Mouse (Mus musculus) heart, postnatal 14 days (tissue): ENCODE measurements around the gene Tmem101. TPM values are rescaled to one million over a fixed set of nuclear protein-coding genes. Genes with fewer than 3 reads are reported as not detected.
A peak's percentile ranks its signal among the peaks of the same experiment; 100 is the strongest.

Source experiments
- DNase-seq, 2 experiments: peaks; one replicate each; pipeline ENCODE4 v3.0.0; 2021 to 2022
- intact Hi-C: fragments of 180-260 bp; cut with DNase I; formaldehyde crosslinking; loops from one replicate; pipeline ENCODE4 v1.15.1; 2025
- long read RNA-seq, 2 experiments: library from polyadenylated mRNA; stranded (forward); transcript quantifications; one replicate each; pipeline ENCODE4 v2.0.0; 2021
- total RNA-seq, 2 experiments: library from RNA; stranded (reverse); gene quantifications; 2 replicates each; pipeline ENCODE4 v1.2.3; 2021

Gene Tmem101
- total RNA-seq = 10 to 100 TPM; 14.5 TPM
- long read RNA-seq, experiment 1, transcript Tmem101-201 (4 exons, 1,574 nt) = major isoform, 38 of 39 reads
- long read RNA-seq, experiment 1, partial matches to known transcripts = 0 of 39 reads
- long read RNA-seq, experiment 1, other reads (novel, unspliced or antisense) = 1 of 39 reads
- long read RNA-seq, experiment 2, transcript Tmem101-201 (4 exons, 1,574 nt) = major isoform, 32 of 34 reads
- long read RNA-seq, experiment 2, partial matches to known transcripts = 0 of 34 reads
- long read RNA-seq, experiment 2, other reads (novel, unspliced or antisense) = 2 of 34 reads

DNA sequence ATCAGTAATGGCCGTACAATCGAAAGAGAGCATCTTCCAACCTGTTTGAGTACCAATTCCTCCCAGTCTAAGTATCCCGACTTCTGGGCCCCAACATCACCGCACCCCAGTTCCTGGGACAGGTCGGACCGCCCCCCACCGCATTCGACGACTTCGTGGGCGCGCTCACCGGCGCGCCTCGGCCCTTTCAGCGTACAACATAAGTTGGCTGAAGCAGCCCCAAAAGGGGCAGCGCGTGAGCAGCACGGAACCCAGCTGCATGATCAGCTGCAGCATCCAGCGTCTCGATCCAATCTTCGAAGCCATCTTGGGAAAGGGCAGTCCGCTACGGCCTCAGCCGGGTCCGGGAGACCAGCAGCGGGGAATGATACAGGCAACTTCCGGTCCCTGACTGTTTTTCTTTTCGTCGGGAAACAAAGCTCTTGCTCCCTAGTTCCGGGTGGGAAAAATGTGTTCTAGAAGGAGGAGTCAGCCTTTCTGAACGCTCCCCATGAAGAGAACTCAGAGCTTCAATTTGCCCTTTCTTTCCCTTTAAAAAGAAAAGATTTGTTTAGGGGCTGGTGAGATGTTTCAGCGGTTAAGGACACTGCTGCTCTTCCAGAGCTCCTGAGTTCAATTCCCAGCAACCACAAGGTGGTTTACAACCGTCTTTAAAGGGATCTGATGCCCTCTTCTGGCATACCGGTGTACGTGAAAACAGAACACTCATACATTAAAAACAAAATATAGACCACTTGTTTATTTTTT lies at the start of gene Tmem101:
TSS of gene Tmem101 (minus strand) at position 366 of the 747 bp plus-strand sequence.
- intact Hi-C loops = loop anchor here (2.0 to 5.0 kb wide), 2 partner anchors 66 to 111 kb away; no protein-coding TSS in a partner anchor
- DNase-seq = peak; percentile 89 to 94

- peak in 1 of 2 experiments; percentile 1 for DNase-seq
- intact Hi-C loops = no loop called here
Measured at GRCm38 (mm10) chr11:102201408-102201821, 45.2 kb upstream of the Tmem101 start.

- no peak for DNase-seq
- intact Hi-C loops = no loop called here
Measured at GRCm38 (mm10) chr11:102199856-102200255, 43.7 kb upstream of the Tmem101 start.

DNA sequence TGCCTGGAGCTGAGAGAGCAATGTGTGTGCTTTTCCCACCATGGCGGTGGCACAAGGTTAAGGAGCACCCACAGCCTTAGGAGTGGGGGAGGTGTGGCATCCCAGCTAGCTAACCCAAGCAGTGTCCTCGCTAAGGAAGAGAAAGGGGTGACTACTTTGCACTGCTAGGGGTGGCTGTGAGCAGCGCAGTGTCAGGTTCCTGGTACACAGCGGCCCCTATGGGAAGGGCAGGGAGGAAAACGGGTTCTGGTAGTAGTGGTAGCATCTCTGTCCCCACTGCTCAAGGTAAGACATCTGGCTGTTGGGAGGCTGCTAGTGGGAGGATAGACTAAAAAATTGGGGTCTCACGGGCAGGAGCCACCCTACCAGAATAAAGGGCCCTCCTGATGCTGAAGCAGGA lies 42.0 kb upstream of the Tmem101 start:
- DNase-seq = no peak
- intact Hi-C loops = no loop called here

GRCm38 (mm10) chr11:102196018-102196797 lies 40.0 kb upstream of the Tmem101 start:
- intact Hi-C loops = no loop called here
- no peak for DNase-seq

- intact Hi-C loops = no loop called here
Measured at GRCm38 (mm10) chr11:102193657-102194440, 37.6 kb upstream of the Tmem101 start.

DNA sequence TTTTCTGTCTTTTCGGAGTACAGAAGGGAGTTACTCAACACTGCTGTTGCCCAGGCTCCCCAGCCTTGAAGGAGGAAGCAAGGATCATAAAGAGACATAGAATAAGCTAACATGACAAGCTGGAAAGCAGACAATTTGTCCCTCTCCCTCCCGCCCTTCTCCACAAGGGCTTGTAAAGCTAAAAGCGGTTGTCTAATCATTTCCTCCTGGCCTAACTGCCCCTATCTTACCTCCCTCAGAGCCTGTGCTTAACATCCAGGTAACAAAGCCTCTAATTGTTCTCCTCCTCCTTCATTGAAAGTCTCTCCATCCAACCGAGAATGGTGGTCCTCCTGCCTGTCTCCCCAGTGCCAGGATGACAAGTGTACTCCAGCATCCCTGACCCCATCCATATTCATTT lies 34.6 kb upstream of the Tmem101 start:
- intact Hi-C loops = no loop called here
- DNase-seq = no peak

More at GRCm38 (mm10) chr11:102193657-102194440, 37.6 kb upstream of the Tmem101 start:
- no peak for DNase-seq

DNA sequence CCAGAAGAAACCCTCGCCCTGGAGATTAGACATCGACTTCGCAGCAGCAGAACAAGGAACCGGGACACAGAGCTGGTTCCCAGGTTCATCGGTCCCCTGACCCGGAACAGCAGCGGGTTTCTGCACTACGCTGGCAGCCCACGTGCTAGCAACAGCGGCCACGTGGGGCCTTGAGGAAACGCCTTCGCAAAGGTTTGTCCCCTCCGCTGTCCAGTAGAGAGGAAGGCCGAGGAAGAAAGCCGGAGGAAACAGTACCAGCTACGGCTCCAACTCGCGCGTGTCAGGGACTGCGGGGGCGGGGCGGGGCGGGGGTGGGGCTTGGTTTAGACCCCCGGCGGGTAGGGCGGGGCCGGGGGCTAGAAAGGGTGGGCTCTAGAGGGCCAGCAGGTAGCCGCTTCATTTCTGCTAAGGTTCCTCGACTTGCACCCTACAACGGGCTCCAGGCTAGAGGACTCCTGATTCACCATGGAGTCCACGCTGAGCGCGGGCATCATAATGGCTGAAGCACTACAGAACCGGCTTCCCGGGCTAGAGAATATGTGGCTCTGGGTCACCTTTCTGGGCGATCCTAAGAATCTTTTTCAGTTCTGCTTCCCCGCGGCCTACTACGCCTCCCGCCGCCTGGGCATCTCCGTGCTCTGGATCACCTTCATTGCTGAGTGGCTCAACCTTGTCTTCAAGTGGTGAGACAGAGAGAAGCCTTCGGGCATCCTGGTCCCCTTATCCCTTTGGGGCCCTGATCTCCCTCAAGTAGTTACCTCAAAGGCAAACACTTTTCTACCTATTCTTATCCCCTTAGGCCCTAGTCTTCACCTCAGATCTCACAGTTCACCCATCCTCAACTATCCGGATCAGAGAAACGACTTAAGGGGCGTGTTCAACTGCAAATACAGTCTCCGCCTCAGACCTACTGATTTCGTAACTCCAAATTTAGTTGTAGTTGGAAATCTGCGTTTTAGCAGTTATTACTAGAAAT lies 33.5 kb upstream of the Tmem101 start, which contains the start of gene G6pc3:
TSS of gene G6pc3 (plus strand) at position 160 of the 976 bp plus-strand sequence.
- intact Hi-C loops = loop anchor here (5.0 kb wide), 1 partner anchor 33 kb away; no protein-coding TSS in a partner anchor
- DNase-seq = peak; percentile 85 to 91

- no peak for DNase-seq
- intact Hi-C loops = loop anchor here (5.0 kb wide), 1 partner anchor 33 kb away; no protein-coding TSS in a partner anchor
Measured at GRCm38 (mm10) chr11:102188980-102189379, 32.8 kb upstream of the Tmem101 start.

- intact Hi-C loops = loop anchor here (5.0 kb wide), 1 partner anchor 36 kb away; no protein-coding TSS in a partner anchor
- no peak for DNase-seq
Measured at GRCm38 (mm10) chr11:102186235-102186634, 30.0 kb upstream of the Tmem101 start.

GRCm38 (mm10) chr11:102185677-102186076 lies 29.5 kb upstream of the Tmem101 start:
- no peak for DNase-seq
- intact Hi-C loops = loop anchor here (5.0 kb wide), 1 partner anchor 37 kb away; no protein-coding TSS in a partner anchor

GRCm38 (mm10) chr11:102184646-102185495 lies 28.7 kb upstream of the Tmem101 start, which contains the start of gene Lsm12:
Lsm12 (minus strand) TSS chr11:102185296.
- intact Hi-C loops = loop anchor here (5.0 kb wide), 1 partner anchor 37 kb away; no protein-coding TSS in a partner anchor
- DNase-seq = peak; percentile 98 to 99

GRCm38 (mm10) chr11:102184253-102184645 lies 28.0 kb upstream of the Tmem101 start:
- no peak for DNase-seq
- intact Hi-C loops = no loop called here

DNA sequence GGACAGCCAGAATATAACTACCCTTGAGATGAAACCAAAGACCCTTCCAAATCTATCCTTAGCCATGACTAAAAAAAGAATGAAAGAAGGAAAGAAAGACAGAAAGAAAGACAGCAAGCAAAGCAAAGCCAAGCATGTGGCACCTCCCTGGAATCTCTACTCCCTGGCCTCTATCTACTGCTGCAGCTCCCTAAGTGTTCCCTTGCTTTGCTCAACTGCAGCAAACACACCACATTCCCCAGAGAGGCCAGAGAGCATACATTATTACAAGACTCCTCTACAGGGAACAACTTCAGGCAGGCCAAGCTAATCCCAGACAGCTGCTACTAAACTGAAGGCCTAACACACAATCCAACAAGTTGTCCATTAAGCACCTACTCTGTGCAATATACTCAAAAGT lies 23.6 kb upstream of the Tmem101 start:
- intact Hi-C loops = no loop called here
- no peak for DNase-seq

GRCm38 (mm10) chr11:102168689-102169088 lies 12.5 kb upstream of the Tmem101 start:
- DNase-seq = no peak
- intact Hi-C loops = no loop called here

DNA sequence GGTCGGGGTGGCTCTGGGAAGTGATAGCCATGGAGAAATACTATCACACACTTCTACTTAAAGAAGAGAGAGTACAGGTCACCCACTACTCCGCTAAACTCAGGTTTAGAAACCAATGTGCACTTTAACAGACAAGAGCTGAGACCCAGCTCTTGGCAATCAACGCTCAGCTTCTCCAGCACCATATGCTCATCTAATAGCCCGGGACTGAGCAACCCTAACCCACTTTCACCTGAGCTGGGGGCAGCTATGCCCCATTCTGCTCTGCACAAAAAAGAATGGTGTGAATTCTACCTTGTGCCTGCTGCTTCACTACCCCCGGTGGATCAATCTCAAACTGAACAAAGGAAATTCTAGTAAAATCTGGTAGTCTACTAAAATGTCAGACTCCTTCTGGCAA lies 11.3 kb upstream of the Tmem101 start:
- intact Hi-C loops = no loop called here
- DNase-seq = no peak

- no peak for DNase-seq
- intact Hi-C loops = no loop called here
Measured at GRCm38 (mm10) chr11:102165971-102166722, 9.9 kb upstream of the Tmem101 start.
